Mouse (Mus musculus): ENCODE results near the gene Atf7ip. TPM values are rescaled to one million over a fixed set of nuclear protein-coding genes. Genes with fewer than 3 reads are reported as not detected.

Atf7ip gene
- polyA plus RNA-seq, 1 experiment = 20.5 TPM

GRCm38 (mm10) chr6:136645754-136646153 lies 139.8 kb downstream of the Atf7ip start:
- DNase-seq (ENCODE audit: low spot score) = no peak

GRCm38 (mm10) chr6:136646207-136646606 lies 140.2 kb downstream of the Atf7ip start:
- DNase-seq (ENCODE audit: low spot score) = no peak

- no peak for DNase-seq (ENCODE audit: low spot score)
Measured at GRCm38 (mm10) chr6:136647455-136647861, 141.5 kb downstream of the Atf7ip start.

- no peak for DNase-seq (ENCODE audit: low spot score)
Measured at GRCm38 (mm10) chr6:136650664-136651063, 144.7 kb downstream of the Atf7ip start.

GRCm38 (mm10) chr6:136653331-136653730 lies 147.4 kb downstream of the Atf7ip start:
- no peak for DNase-seq (ENCODE audit: low spot score)

- no peak for DNase-seq (ENCODE audit: low spot score)
Measured at GRCm38 (mm10) chr6:136654470-136654869, 148.5 kb downstream of the Atf7ip start.

- no peak for DNase-seq (ENCODE audit: low spot score)
Measured at GRCm38 (mm10) chr6:136655786-136656185, 149.8 kb downstream of the Atf7ip start.

GRCm38 (mm10) chr6:136658303-136658702 lies 152.3 kb downstream of the Atf7ip start:
- DNase-seq (ENCODE audit: low spot score) = no peak

GRCm38 (mm10) chr6:136659226-136659625 lies 153.3 kb downstream of the Atf7ip start:
- no peak for DNase-seq (ENCODE audit: low spot score)

Other genes starting within 250 kb of the Atf7ip start
- 0.04 TPM in 1 of 2 replicates, not detected in the other for gene Gm8994, start 178.6 kb upstream of the Atf7ip start, polyA plus RNA-seq (2012; rRNA removed)
- gene E330021D16Rik, start 90.6 kb upstream of the Atf7ip start, polyA plus RNA-seq (2012; rRNA removed) = not detected in 2 replicates
- gene Plbd1, start 155.8 kb downstream of the Atf7ip start, polyA plus RNA-seq (2012; rRNA removed) = 14.3 and 15.9 TPM in 2 replicates

Measured in urinary bladder, adult 2 months (tissue).